Mouse (Mus musculus) left cerebral cortex, adult 6 months (tissue): ENCODE results near the gene Zcchc7. TPM values are rescaled to one million over a fixed set of nuclear protein-coding genes. Genes with fewer than 3 reads are reported as not detected.

Experiments used
- long read RNA-seq, 2 experiments: library from polyadenylated mRNA; unstranded; transcript quantifications; one replicate each; pipeline ENCODE4 v2.0.0; 2019 to 2020
- polyA plus RNA-seq: library from polyadenylated mRNA; unstranded; fragments of <200 nt; fragmentation: Nextera tagmentation; gene quantifications from 2 replicates; pipeline ENCODE4 v1.2.3, GENCODE M21; 2021

Zcchc7 gene
- 18.1 and 19.0 TPM in 2 replicates for polyA plus RNA-seq
- long read RNA-seq, experiment 1, full-length matches to known transcripts = 25 of 50 reads
- long read RNA-seq, experiment 1, partial matches to known transcripts = 5 of 50 reads
- long read RNA-seq, experiment 1, other reads (novel, unspliced or antisense) = 20 of 50 reads
- long read RNA-seq, experiment 2, partial matches to known transcripts = 7 of 20 reads
- long read RNA-seq, experiment 2, other reads (novel, unspliced or antisense) = 7 of 20 reads

GRCm38 (mm10) chr4:44755553-44756133, at the start of gene Zcchc7:
Gene Zcchc7, plus strand, starts transcription at chr4:44755877.

GRCm38 (mm10) chr4:44709740-44710700, 45.7 kb upstream of the Zcchc7 start, which contains the start of gene Pax5:
Gene Pax5, minus strand, starts transcription at chr4:44710487.

GRCm38 (mm10) chr4:44981280-44981973, 225.8 kb downstream of the Zcchc7 start, which contains the start of gene Grhpr:
Gene Grhpr, plus strand, starts transcription at chr4:44981395.

Other genes with a start within 250 kb of the Zcchc7 start
- 0.01 TPM in 1 of 2 replicates, not detected in the other for gene Pax5, start 45.4 kb upstream of the Zcchc7 start, polyA plus RNA-seq
- gene Grhpr, start 225.5 kb downstream of the Zcchc7 start, polyA plus RNA-seq = 63.6 and 70.5 TPM in 2 replicates